Mouse (Mus musculus): Measurements from ENCODE around the gene Cryaa.

DNA sequence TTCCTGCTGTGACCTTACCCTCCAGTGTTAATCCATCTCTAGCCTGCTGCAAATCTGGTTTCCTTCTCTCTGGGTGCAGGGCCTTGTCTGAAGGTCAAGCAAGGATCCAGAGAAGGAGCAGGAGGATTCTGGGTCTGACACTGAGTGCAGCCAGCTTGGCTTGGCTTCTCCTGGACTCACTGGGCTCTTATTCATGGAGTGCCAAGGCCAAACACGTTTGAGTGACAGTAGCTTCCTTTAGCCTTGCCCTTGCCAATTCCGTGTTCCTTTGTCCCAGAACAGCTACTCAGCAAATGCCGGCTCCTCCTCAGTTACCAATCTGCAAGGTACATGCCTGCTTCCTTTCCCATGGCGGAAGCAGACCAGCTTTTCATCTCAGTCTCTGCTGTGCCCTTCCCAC, 49.6 kb downstream of the Cryaa start:
- TF ChIP-seq CTCF (IDR thresholded peaks at IDR 0.05; ENCODE audit: borderline replicate concordance, control insufficient read depth, extremely low read depth, insufficient read depth, low read length, poor library complexity) (no peak), POLR2A (IDR thresholded peaks at IDR 0.05; ENCODE audit: control insufficient read depth, extremely low read depth, insufficient read depth, low read length, poor library complexity) (no peak)

All from thymus, adult 2 months (tissue).